7 mouse cellular contexts compared by ENCODE assay signal in genomic region chr5:123746253-123746652, GRCm38 (mm10). TPM values are rescaled to one million over a fixed set of nuclear protein-coding genes. Genes with fewer than 3 reads are reported as not detected.
A peak's percentile ranks its signal among the peaks of the same experiment; 100 is the strongest.
DNase-seq lines count a peak whose midpoint lies in the region; ATAC-seq lines count a peak whose summit lies in the region.

No protein-coding gene starts in this region.

- H3K4me1 ChIP-seq in lung, embryonic 15.5 days, result peaks cover 32% of the 10 kb centered on the region
- peaks cover 28% of the 10 kb centered on the region for H3K4me1 ChIP-seq in embryonic facial prominence, embryonic 15.5 days
- H3K4me1 ChIP-seq in limb, embryonic 10.5 days, result peaks cover 23% of the 10 kb centered on the region
- H3K4me1 ChIP-seq in stomach, embryonic 15.5 days, result peaks cover 20% of the 10 kb centered on the region; the same call in 1 of the 2 replicates

- H3K4me2 ChIP-seq in lung, embryonic 15.5 days, result peak overlapping the region; percentile 69
- H3K4me2 ChIP-seq in embryonic facial prominence, embryonic 15.5 days (replicated peaks), result peak overlapping the region; percentile 25
- peak overlapping the region; percentile 65 for H3K4me2 ChIP-seq in stomach, embryonic 15.5 days

- no peaks in the 10 kb centered on the region for H3K9me3 ChIP-seq in lung, embryonic 15.5 days
- no peaks in the 10 kb centered on the region for H3K9me3 ChIP-seq in embryonic facial prominence, embryonic 15.5 days (replicated peaks)
- no peaks in the 10 kb centered on the region for H3K9me3 ChIP-seq in limb, embryonic 10.5 days (replicated peaks)
- no peaks in the 10 kb centered on the region for H3K9me3 ChIP-seq in stomach, embryonic 15.5 days

- H3K27ac ChIP-seq in lung, embryonic 15.5 days, result no peak overlapping the region
- no peak overlapping the region for H3K27ac ChIP-seq in embryonic facial prominence, embryonic 15.5 days (replicated peaks)
- H3K27ac ChIP-seq in limb, embryonic 10.5 days, result no peak overlapping the region
- H3K27ac ChIP-seq in stomach, embryonic 15.5 days, result no peak overlapping the region

- no peak for DNase-seq in lung, postnatal 25 days (ENCODE audit: low spot score)
- DNase-seq in limb, embryonic 10.5 days (ENCODE audit: low spot score), result no peak
- no peak for DNase-seq in embryo, embryonic 11 days
- no peak for DNase-seq in layer of hippocampus, adult 18-20 months (ENCODE audit: low spot score in 2 of 2)

- H3K9ac ChIP-seq in lung, embryonic 15.5 days, result 0 out of 2 replicates have a peak overlapping the region, but pooled peaks have one; percentile 5
- H3K9ac ChIP-seq in embryonic facial prominence, embryonic 15.5 days, result no peak overlapping the region
- no peak overlapping the region for H3K9ac ChIP-seq in stomach, embryonic 15.5 days

- no peaks in the 10 kb centered on the region for H3K27me3 ChIP-seq in lung, embryonic 15.5 days
- H3K27me3 ChIP-seq in embryonic facial prominence, embryonic 15.5 days, result no peaks in the 10 kb centered on the region
- H3K27me3 ChIP-seq in limb, embryonic 10.5 days (ENCODE audit: low read depth, poor library complexity, severe bottlenecking), result no peaks in the 10 kb centered on the region
- H3K27me3 ChIP-seq in stomach, embryonic 15.5 days (replicated peaks), result no peaks in the 10 kb centered on the region

- peaks cover 29% of the 10 kb centered on the region for H3K36me3 ChIP-seq in lung, embryonic 15.5 days
- H3K36me3 ChIP-seq in embryonic facial prominence, embryonic 15.5 days, result peaks cover 24% of the 10 kb centered on the region
- peaks cover 57% of the 10 kb centered on the region for H3K36me3 ChIP-seq in limb, embryonic 10.5 days
- peaks cover 20% of the 10 kb centered on the region for H3K36me3 ChIP-seq in stomach, embryonic 15.5 days

- no peak for ATAC-seq in lung, embryonic 15.5 days (ENCODE audit: borderline replicate concordance, extremely low read depth, low FRiP score, low TSS enrichment)
- ATAC-seq in embryonic facial prominence, embryonic 15.5 days (ENCODE audit: insufficient number of reproducible peaks, low FRiP score, low TSS enrichment, low read depth), result no peak
- ATAC-seq in stomach, embryonic 15.5 days (ENCODE audit: insufficient read depth, low FRiP score, low read depth), result no peak

- no peak overlapping the region for H3K4me3 ChIP-seq in lung, embryonic 15.5 days
- H3K4me3 ChIP-seq in embryonic facial prominence, embryonic 15.5 days (replicated peaks), result peak overlapping the region; percentile 17
- peak overlapping the region; percentile 82 for H3K4me3 ChIP-seq in limb, embryonic 10.5 days
- no peak overlapping the region for H3K4me3 ChIP-seq in stomach, embryonic 15.5 days (replicated peaks)

RNA-seq across cellular contexts. Expression of gene Rsrc2, which starts 3.0 kb away (rescaled TPM):
- polyA plus RNA-seq in lung, embryonic 15.5 days (2015; fragmentation: Nextera tagmentation; extraction: Ambion mirVana), result 99.7 and 107 TPM in 2 replicates
- 111 and 113 TPM in 2 replicates for polyA plus RNA-seq in embryonic facial prominence, embryonic 15.5 days (2015; fragmentation: Nextera tagmentation; extraction: Ambion mirVana)
- polyA plus RNA-seq in limb, embryonic 10.5 days (2016; fragmentation: Nextera tagmentation; extraction: Ambion mirVana), result 113 and 138 TPM in 2 replicates
- 111 and 117 TPM in 2 replicates for polyA plus RNA-seq in stomach, embryonic 15.5 days (2015; fragmentation: Nextera tagmentation; extraction: Ambion mirVana)
- total RNA-seq in layer of hippocampus, adult 18-20 months (2021), result 10 to 100 TPM; 97.4 to 99.3 TPM

RNA-seq across cellular contexts. Expression of gene Kntc1, which starts 3.3 kb away (rescaled TPM):
- 30.3 and 32.3 TPM in 2 replicates for polyA plus RNA-seq in lung, embryonic 15.5 days (2015; fragmentation: Nextera tagmentation; extraction: Ambion mirVana)
- polyA plus RNA-seq in embryonic facial prominence, embryonic 15.5 days (2015; fragmentation: Nextera tagmentation; extraction: Ambion mirVana), result 19.8 and 19.9 TPM in 2 replicates
- polyA plus RNA-seq in limb, embryonic 10.5 days (2016; fragmentation: Nextera tagmentation; extraction: Ambion mirVana), result 45.8 and 48.8 TPM in 2 replicates
- 22.7 and 24.9 TPM in 2 replicates for polyA plus RNA-seq in stomach, embryonic 15.5 days (2015; fragmentation: Nextera tagmentation; extraction: Ambion mirVana)
- total RNA-seq in layer of hippocampus, adult 18-20 months (2021), result 1 to 10 TPM; 1.8 to 3.5 TPM

RNA-seq across cellular contexts. Expression of gene Zcchc8, which starts 25.4 kb away (rescaled TPM):
- 67.1 and 90.4 TPM in 2 replicates for polyA plus RNA-seq in lung, embryonic 15.5 days (2015; fragmentation: Nextera tagmentation; extraction: Ambion mirVana)
- polyA plus RNA-seq in embryonic facial prominence, embryonic 15.5 days (2015; fragmentation: Nextera tagmentation; extraction: Ambion mirVana), result 66.6 and 73.6 TPM in 2 replicates
- 98.1 and 111 TPM in 2 replicates for polyA plus RNA-seq in limb, embryonic 10.5 days (2016; fragmentation: Nextera tagmentation; extraction: Ambion mirVana)
- polyA plus RNA-seq in stomach, embryonic 15.5 days (2015; fragmentation: Nextera tagmentation; extraction: Ambion mirVana), result 65.8 and 73.7 TPM in 2 replicates
- total RNA-seq in layer of hippocampus, adult 18-20 months (2021), result 10 to 100 TPM; 51.1 to 55.8 TPM

Comparison
In these comparisons a context has a peak if more than half of its experiments do, and no peak if none do; other contexts are left out.
1. H3K4me3 ChIP-seq: peak in embryonic facial prominence, embryonic 15.5 days (single experiment) and limb, embryonic 10.5 days (single experiment); none in lung, embryonic 15.5 days (single experiment) and stomach, embryonic 15.5 days (single experiment).
2. Peak in every context shown above with its lines, with median percentiles within 50 percentile points of each other: H3K4me2 ChIP-seq.